Mouse (Mus musculus) ES-E14 (cell line): ENCODE data around the gene Podn.

ENCODE experiments used
- CHD2 ChIP-seq: IDR thresholded peaks from 2 replicates; pipeline ENCODE4 v1.6.1; 2014; ENCODE audit warnings: mild to moderate bottlenecking, low read depth, low read length, inconsistent platforms
- HCFC1 ChIP-seq: IDR thresholded peaks from 2 replicates; pipeline ENCODE4 v1.6.1; 2012; ENCODE audit warnings: low read length, inconsistent platforms, borderline replicate concordance; ENCODE audit not compliant: insufficient read depth
- MAFK ChIP-seq: IDR thresholded peaks from 2 replicates; pipeline ENCODE4 v1.6.1; 2014; ENCODE audit warnings: mild to moderate bottlenecking, low read depth, low read length, inconsistent platforms; ENCODE audit not compliant: insufficient read depth
- ZC3H11A ChIP-seq: IDR thresholded peaks from 2 replicates; pipeline ENCODE4 v1.6.1; 2012; ENCODE audit warnings: low read depth, mild to moderate bottlenecking, inconsistent platforms, low read length, borderline replicate concordance
- ZNF384 ChIP-seq: IDR thresholded peaks from 2 replicates; pipeline ENCODE4 v1.6.1; 2012; ENCODE audit warnings: low read depth, low read length, inconsistent platforms

DNA sequence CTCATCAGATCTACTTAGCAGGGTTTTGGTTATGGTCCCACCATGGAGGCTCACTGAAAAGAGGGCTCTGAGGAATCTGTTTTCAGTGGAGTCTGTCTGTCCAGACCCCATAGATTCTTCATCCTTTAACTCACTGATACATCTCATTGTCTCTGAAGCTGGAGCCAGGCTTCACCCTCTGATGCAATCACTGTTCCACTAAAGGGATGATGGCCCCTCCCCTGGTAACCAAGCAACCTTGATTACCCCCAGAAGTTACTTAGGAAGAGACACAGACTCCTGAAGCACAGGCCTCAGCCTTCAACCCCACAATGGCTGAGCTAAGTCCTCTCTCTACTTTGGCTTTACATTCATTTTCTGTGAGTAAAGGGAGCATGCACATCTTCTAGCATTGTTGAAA is 126.5 kb downstream of the Podn start:
- TF ChIP-seq MAFK = no peak
- TF ChIP-seq ZC3H11A = no peak
- no peak for TF ChIP-seq CHD2
- TF ChIP-seq HCFC1 = no peak
- no peak for TF ChIP-seq ZNF384
